Mouse (Mus musculus) megakaryocyte, adult 5-6 weeks (primary cell): ENCODE results near the gene Ptprg. TPM values are rescaled to one million over a fixed set of nuclear protein-coding genes. Genes with fewer than 3 reads are reported as not detected.
"Not testable (repeated sequence)": the region's sequence is repeated elsewhere in the genome, so short reads cannot be mapped to it uniquely, and the experiment has no call there.

Source experiments
- ATAC-seq: 2 replicates; pipeline ENCODE4 v1.8.0; 2016; ENCODE audit warnings: mild to moderate bottlenecking, inconsistent platforms; ENCODE audit not compliant: poor library complexity, severe bottlenecking
- total RNA-seq, 2 experiments: library from RNA; stranded (forward) in 1 of 2; stranded (reverse) in 1 of 2; fragments of 153-499, 151-499 nt in 1 of 2; fragments of 221-1000, 200-1000 nt in 1 of 2; gene quantifications; 2 replicates each; pipeline versions ENCODE4 v1.2.3 to v1.2.4; 2015 to 2017

Gene Ptprg
- total RNA-seq, 2 experiments from 2014 or later, result 0.07 TPM; not detected in 1

- ATAC-seq, result not testable (repeated sequence)
Observed at GRCm38 (mm10) chr14:11814811-11815210, 261.5 kb downstream of the Ptprg start.

DNA sequence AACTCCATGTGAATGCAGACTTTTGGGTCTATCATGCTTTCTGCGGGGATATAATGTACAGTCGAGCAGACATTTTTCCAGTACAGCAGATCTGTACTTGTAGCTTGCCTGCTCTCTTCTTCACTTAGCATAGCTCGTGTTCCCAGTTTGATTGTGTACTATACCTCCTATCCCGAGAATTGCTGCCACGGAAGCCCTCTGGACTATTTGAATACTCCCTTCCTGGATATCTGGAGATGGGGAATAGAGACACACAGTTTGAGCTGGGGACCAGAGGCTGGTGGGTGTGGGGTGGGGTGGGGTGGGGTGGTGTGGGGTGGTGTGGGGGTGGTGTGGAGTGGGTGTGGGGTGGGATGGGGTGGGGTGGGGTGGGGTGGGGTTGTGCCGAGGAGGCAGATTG, 263.9 kb downstream of the Ptprg start:
- no peak for ATAC-seq

DNA sequence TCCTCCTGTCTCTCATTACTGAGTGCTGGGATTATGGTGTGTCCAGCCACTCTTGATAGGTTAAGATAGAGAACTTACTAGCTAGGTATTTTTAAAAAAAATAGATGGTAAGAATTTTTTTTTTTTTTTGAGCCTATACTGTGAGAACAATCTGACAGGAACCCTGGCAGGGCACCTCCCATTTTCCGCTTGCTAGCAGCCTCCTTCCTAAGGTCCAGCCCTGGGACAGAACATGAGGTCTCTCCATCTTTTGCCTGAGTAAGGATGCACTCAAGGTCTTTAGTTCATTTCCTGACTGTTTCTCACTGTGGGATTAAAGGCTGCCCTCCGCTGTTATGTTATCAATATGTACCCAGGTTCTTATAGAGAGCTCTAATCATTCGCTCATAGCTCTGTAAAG, 264.7 kb downstream of the Ptprg start:
- ATAC-seq, result no peak

DNA sequence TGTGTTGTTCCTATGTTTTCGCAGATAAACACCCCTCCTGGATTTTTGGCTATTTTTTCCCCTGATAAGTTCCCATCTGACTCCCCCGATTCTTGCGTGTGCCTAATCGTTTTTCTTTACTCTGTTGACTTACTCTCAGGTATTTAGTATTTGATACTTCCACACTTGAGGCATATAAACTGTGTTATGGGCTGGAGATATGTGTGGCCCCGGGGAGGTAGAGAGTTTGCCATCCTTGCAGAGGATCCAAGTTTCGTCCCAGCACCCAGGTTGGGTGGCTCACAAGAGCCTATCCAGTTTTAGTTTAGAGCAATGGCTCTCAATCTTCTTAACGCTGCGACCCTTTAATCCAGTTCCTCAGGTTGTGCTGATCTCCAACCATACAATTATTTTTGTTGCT, 265.4 kb downstream of the Ptprg start:
- ATAC-seq, result no peak

DNA sequence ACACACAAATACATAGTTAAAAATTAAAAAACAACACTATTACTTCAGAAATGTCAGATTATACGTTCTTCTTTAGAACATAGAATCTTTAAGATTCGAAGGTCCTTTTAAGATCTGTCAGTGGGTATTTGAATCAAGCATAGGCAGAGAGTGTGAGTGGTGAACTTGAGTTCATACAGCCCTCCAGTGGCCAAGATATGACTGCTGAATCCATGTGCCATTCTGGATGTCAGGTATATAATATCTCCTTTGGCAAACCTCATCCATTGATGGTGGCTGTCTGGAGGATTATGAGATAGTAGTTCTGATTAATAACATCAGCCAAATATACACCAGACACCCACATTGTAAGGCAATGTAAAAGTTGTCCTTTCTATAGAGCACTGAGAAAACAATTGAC, 266.0 kb downstream of the Ptprg start:
- no peak for ATAC-seq

DNA sequence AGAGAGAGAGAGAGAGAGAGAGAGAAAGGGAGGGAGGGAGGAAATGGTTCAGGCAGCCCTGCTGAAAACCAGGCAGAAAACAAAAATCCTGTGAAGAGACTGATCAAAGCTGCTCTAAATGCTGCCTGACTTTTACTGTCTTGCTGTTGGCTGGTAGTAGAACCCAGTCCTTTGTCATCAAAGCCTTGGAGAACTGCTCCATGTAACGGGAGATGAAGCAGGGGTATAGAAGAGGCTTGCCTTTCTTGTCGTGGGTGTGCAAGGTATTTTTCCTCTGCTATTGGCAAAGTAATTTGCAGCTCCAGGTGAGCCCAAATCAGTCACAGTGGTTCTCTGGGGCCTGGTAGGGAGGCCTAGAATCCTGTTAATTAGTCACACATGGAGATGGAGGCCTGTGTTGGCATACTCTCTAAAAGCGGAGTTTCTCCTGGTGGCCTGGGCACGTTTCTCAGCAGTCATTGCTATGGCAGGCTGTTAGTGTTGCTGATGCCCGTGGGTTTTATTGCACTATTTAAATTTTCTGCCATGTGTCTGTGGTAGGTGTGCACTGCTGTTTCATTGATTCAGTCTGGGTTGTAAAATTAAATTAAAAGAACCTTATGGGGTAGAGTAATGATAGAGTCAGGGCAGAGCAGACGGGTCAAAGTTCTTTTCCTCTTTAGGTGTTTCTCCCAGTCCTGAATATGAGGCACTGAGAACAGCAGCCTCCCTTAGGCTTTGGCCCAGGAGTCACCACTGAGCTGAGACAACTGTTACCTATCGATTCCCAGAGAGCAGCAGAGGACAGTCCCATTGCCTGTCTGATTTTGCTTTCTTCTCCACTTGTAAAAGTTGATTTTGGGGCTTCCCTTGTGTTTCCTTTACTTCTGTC, 269.7 kb downstream of the Ptprg start:
- no peak for ATAC-seq

- no peak for ATAC-seq
Observed at GRCm38 (mm10) chr14:11823701-11824095, 270.4 kb downstream of the Ptprg start.

GRCm38 (mm10) chr14:11824915-11825314, 271.6 kb downstream of the Ptprg start:
- no peak for ATAC-seq

- no peak for ATAC-seq
Observed at GRCm38 (mm10) chr14:11825551-11825950, 272.2 kb downstream of the Ptprg start.

GRCm38 (mm10) chr14:11828086-11828485, 274.8 kb downstream of the Ptprg start:
- no peak for ATAC-seq

GRCm38 (mm10) chr14:11833678-11834077, 280.3 kb downstream of the Ptprg start:
- ATAC-seq, result no peak

DNA sequence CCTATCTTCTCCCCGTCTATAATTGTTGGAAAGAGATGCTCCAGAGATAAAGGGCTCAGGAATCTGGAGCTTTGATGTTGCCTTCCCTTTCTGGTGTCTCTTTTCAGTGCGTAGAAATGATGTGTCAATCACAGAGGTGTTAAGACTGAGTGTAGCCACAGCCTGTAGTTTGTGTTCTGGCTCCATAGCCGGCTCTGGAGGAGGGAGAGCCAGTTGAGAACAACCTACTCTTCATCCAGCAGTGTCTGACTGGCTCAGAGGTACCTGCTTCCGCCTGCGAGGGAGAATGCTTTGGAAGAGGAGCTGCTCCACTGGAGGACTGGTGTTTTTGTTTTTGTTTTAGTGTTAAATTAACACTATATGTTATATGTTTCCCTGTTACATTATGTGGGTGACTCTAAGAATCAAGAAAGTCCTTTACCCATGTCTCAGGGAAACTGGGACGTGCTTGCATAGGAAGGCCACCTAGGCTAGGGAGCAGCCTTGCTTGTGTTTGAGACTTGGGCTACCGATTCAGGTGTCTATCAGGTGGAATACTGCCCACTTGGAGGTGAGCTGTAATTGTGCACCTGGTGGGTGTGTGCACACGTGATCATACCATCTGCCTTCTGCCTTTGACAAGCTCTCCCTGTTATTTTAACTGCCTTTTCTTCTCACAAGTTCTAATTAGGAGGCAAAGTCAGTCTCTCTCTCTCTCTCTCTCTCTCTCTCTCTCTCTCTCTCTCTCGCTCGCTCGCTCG, 282.5 kb downstream of the Ptprg start:
- ATAC-seq, result no peak

DNA sequence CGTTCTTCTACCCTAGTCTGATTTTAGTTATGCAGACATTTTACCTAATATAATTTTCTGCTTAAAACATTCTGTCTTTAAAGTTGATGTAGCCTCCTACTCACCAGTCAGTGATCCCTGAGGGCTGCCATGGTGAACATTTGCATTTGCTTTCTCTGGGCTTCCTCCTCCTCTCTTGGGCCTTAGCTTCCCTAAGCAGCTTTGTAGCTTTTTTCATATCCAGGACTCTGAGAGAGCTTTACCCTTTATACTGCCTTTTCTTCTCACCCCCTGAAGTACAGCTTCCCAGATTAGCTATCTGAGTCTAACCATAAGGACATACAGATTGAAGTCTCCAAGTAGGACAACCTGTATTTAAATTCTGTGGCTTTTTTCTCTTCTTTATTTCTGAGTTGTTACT, 284.4 kb downstream of the Ptprg start:
- ATAC-seq, result no peak

DNA sequence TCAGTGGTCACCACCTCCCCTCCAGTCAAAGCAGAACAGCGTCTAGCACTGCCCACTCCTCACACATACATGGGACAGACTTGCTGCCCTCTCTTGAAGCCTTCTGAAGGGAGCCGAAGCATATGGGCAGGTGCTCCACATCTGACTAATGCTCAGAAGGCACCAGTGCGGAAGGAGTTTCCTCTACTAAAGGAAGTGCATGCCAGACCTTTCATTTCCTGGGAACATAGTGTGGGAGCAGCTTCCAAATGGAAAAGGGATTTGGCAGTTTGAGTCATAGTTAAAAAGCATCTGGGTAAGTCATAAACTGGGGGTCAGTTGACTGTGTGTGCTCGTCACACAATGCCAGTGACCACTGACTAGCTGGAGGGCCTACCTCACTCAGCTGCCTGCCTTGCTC, 288.3 kb downstream of the Ptprg start:
- ATAC-seq, result no peak

DNA sequence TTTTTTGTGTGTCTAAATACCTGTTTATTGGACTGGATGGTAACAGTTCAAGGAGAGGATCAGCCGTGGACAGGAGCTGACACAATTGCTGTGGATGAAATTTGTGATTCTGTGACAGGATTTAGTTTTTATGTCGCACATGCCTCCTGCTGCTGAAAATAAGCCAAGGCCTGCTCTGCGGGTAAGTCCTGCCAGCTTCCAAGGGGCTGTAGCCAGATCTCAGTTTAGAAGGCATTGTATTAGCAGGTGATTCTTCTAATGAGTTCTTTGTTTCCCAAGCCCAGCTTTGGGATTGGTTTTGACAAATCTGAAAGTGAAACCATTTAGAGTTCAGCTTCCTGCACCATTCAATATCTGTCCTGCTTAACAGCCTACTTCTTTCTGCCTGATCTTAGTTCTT, 299.6 kb downstream of the Ptprg start:
- ATAC-seq, result no peak

GRCm38 (mm10) chr14:11855499-11855898, 302.2 kb downstream of the Ptprg start:
- ATAC-seq, result no peak

- ATAC-seq, result no peak
Observed at GRCm38 (mm10) chr14:11857928-11858481, 304.7 kb downstream of the Ptprg start.

DNA sequence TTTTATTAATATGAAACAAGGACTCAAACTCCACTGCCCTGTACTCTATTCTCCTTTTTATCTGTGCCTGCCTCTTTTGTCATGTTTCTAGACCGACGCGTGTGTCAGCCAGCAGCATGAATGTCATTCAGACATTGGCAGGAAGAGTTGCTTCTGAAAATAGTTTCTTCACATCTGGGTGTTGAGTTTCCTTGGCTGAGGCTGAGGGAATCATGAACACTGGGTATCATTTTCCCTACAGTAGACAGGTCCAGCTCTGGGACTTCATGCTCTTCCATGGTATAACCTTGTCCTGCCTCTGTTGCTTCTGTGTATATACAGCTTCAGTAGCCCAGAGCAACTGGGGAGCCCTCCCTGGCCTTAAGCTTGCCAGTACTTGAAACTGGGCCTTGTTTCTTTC, 310.0 kb downstream of the Ptprg start:
- ATAC-seq, result no peak

DNA sequence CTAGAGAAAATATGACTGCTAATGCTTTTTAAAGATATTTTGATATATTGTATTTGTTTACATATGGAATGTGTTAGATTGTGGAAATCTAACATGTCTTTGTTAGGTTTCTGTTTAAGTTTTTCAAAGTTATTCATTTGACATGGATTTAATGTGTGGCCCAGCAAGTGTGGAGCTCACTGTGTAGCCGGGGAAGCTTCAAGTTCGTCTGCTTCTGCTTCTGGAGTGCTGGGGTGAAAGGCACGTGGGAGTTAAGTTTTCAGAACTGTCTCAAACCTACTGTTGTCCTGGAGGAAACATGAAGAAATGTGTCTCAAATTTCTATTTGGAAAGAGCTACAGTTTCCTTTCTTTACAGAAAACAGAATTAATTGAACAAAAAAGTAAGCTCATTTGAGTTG, 311.5 kb downstream of the Ptprg start:
- ATAC-seq, result no peak

DNA sequence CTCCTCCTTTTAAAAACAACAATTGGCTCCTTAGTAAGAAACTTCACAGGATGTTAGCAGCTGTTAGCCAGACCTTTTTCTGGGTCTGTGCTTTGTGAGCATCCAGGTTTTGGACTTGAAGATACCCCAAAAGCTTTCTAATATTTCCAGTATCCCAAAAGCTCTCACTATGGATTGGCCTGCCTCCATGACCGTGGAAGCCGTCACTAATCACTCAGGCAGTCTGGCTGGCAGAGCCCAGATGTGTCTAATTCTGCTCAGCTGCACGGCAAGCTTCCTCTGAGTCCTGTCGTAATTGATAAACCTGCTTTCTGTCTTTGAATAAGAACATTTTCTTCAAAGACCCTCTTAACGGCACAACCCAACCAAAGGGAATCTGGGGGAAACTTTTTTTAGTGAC, 312.0 kb downstream of the Ptprg start:
- ATAC-seq, result no peak

- no peak for ATAC-seq
Observed at GRCm38 (mm10) chr14:11865872-11866271, 312.5 kb downstream of the Ptprg start.

- ATAC-seq, result no peak
Observed at GRCm38 (mm10) chr14:11866416-11866815, 313.1 kb downstream of the Ptprg start.
